Mouse (Mus musculus): ENCODE measurements around the gene Zfp618. TPM values are rescaled to one million over a fixed set of nuclear protein-coding genes. Genes with fewer than 3 reads are reported as not detected.

Zfp618 gene
- total RNA-seq, 2 experiments from 2014 or later, result 2.7 to 2.9 TPM

- peak; percentile 72 to 77 for DNase-seq
These were observed 193.7 kb downstream of the Zfp618 start for GRCm38 (mm10) chr4:63158961-63159592.

DNA sequence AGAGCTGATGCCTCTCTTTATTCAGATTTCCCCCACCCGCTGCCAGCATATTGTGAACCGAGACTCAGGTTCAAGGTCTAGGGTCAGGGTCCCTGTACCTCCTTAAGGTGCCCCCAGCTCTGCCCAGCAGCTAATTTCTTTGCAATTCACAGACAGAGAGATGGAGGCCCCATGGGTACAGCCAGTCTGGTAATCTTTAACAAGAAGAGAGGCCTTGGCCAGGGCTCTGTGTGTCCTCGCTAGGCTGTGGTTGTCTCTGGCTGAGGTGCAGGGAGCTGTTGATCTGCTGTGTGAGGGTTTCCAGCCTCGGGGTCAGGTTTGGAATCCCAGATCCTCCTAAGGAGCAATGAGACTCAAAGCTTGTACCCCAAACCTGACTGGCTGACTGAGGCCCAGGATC, 200.3 kb downstream of the Zfp618 start:
- no peak for DNase-seq

- DNase-seq, result no peak
These were observed 200.9 kb downstream of the Zfp618 start for GRCm38 (mm10) chr4:63166323-63166722.

DNA sequence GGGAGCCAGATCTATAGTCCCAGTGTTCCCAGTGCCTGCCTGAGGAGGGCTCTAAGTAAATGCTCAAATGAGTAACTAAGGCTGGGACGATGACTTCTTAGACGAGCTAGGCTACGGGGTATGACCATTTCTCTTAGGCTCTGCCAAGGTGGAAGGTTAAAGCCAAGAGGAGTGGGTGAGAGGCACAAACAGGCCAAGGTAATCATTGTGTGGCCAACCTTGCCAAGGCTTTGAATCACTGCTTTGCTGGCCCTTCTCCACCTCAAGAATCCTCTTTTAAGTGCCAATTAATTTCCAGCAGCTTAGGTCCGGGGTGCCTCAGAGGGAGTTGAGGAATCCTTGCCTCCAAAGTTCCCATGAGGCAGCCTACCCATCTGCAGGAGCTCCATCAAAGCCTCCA, 204.7 kb downstream of the Zfp618 start:
- DNase-seq, result no peak

GRCm38 (mm10) chr4:63171122-63171521, 205.7 kb downstream of the Zfp618 start:
- no peak for DNase-seq

DNA sequence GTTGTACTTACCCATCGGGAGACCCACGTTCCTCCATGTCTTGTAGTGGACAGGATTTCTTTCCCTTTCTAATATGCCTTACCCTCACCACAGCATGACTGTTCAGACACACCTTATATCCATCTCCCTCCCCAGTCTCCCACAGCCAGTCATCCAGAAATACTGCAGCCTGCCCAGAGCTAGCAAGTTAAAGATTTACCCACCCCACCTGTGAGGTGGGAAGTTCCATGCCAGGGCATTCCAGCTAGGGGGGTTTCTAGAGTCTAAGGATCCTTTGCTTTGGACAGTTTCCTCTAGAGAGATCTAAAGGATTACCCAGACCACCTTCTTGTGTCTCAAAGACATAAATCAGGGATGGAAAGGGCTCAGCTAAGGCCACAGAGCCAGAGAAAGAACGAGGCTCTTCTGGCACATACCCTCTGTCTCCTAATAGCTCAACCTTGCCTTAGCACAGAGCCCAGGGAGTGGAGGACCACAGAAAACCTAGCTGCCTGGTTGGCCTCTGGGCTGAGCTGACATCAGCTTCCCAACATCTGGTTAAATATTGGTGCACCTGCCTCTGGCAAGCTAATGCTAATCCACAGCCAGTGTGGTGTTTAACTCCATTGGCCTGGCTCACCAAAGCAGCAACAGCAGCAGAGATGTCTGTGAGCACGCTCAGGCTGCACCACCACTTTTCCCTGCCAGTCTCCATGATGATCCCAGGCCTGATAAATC, 206.8 kb downstream of the Zfp618 start, which contains the start of gene Kif12:
Gene Kif12 (minus strand): TSS at position 163 of the 717 bp plus-strand sequence.
- no peak for DNase-seq

- peak; percentile 58 to 68 for DNase-seq
These were observed 216.2 kb downstream of the Zfp618 start for GRCm38 (mm10) chr4:63181556-63181955.

GRCm38 (mm10) chr4:63186281-63186870, 221.0 kb downstream of the Zfp618 start:
- peak in 1 of 2 experiments; percentile 15 for DNase-seq

Other genes starting within 250 kb of the Zfp618 start
- gene Ambp, start 189.2 kb downstream of the Zfp618 start, total RNA-seq (2021), result not detected
- not detected for gene Kif12, start 206.6 kb downstream of the Zfp618 start, total RNA-seq (2021)
- gene Col27a1, start 248.4 kb downstream of the Zfp618 start, total RNA-seq (2021), result 1 to 10 TPM; 3.9 to 5.4 TPM

Measured in layer of hippocampus, postnatal 36 days (tissue).